Mouse (Mus musculus) embryonic stem cell, embryonic (primary cell): ENCODE measurements around the gene Naa35.

Experiments
- CTCF ChIA-PET, 4 experiments: fragments of 300-600 bp in 2 of 4; fragments of 350-600 bp in 2 of 4; sonication (Branson Sonifier 250); formaldehyde crosslinking; loops; one replicate each; lab custom pipeline; 2022; ENCODE audit warnings: inconsistent platforms in 2 of 4; lab: Charles Lee
- POLR2A ChIA-PET, 4 experiments: fragments of 300-600 bp in 2 of 4; fragments of 350-600 bp in 2 of 4; sonication (Branson Sonifier 250); formaldehyde crosslinking; loops; one replicate each; lab custom pipeline; 2022; ENCODE audit warnings: antibody characterized with exemption in 4 of 4, inconsistent platforms in 1 of 4; lab: Charles Lee

Naa35 gene

DNA sequence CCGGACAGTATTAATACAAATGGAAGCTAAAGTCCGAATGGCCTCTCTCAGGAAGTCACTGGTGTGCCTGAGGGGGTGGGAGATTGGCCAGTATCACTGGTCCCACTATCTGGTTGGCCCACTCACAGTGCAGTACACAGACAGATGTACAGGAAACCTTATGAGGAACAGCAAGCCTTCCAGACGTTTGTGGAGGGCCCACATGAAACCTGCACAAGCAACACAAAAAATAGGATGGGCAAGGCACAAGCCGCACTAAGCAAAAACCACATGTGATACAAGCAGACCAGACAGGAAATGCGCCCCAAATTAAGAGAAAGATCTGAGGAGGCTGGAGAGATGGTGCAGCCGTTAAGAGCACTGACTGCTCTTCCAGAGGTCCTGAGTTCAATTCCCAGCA, 87.2 kb downstream of the Naa35 start:
- ChIA-PET CTCF (interaction anchor here in 1 of 4 experiments (0.6 kb wide), 1 partner anchor 8 kb away, joined by 4 read pairs; no protein-coding TSS in a partner anchor), POLR2A (interaction anchor here in 3 of 4 experiments (0.6 to 1.1 kb wide), 3 partner anchors 15 to 1419 kb away, joined by 3 to 8 read pairs (median 3); no protein-coding TSS in a partner anchor)

DNA sequence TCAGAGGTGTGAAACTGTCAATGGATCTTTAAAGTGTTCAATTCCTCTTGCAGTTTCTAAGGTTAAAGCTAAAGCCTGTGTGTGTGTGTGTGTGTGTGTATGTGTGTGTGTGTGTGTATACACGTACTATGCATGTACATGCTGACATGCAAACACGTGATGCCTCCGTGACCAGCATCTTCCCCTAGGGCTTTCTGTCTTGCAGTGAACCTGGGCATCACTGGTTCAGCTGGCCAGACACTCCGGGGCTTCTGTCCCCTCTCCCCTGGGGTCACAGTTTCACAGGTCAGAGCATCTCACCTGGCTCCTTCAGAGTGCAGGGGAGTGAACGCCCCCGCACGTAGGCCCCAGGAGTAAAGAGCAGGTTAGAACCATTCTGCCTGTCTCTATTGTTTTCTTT, 88.5 kb downstream of the Naa35 start:
- ChIA-PET POLR2A (interaction anchor here (0.7 to 7.3 kb wide), 9 partner anchors 9 to 234 kb away, joined by 3 to 56 read pairs (median 3); partner anchors contain the start of gene Spata31d1a (in 1 of the 4)), CTCF (interaction anchor here in 1 of 4 experiments (0.7 kb wide), 1 partner anchor 832 kb away, joined by 4 read pairs; no protein-coding TSS in a partner anchor)

DNA sequence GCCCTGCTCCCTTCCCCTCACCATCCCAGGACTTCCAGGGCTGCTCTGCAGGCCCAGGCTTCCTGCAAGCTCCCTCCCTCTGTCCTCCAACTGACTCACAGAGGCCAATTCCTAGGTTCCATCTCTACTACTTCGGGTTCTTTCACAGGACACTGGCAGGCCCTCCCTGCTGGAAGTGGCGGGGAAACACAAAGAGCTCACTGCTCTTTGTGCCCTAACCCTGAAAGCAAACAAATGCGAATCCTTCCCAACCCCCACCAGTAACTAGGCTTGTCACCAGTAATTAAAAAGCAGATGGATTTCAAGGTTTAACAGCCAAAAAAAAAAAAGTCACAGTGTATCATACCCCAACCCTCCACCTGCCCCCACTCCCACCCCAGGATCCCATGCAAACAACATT, 89.2 kb downstream of the Naa35 start:
- CTCF ChIA-PET, result interaction anchor here in 1 of 4 experiments (0.7 kb wide), 1 partner anchor 833 kb away, joined by 4 read pairs; no protein-coding TSS in a partner anchor
- POLR2A ChIA-PET, result interaction anchor here (0.7 to 7.3 kb wide), 12 partner anchors 9 to 233 kb away, joined by 3 to 56 read pairs (median 3); partner anchors contain the start of genes Isca1 (in 1 of the 4) and Spata31d1a (in 1 of the 4)

DNA sequence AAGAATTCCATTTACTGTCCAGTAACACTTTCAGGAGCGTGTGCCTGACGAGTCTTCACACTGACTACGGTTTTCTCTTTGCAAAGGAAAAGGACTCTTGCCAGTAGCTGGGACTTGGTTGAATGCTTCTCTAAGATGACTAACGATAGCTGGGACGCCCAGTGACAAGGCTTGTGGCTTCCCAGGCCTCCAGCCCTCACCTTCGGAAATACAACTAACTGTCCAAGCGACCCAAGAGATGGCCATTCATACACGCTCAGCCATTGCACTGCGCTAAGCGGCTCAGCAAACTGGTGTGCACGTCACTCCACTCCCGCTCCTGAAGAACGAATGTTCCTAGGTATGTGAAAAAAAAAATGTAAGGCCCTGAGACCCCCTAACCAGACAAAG, 89.7 kb downstream of the Naa35 start:
- POLR2A ChIA-PET, result interaction anchor here in 3 of 4 experiments (0.5 to 9.8 kb wide), 15 partner anchors 9 to 95 kb away, joined by 3 to 98 read pairs (median 4); partner anchors contain the start of genes Isca1 (in 1 of the 3) and Spata31d1a (in 1 of the 3)

DNA sequence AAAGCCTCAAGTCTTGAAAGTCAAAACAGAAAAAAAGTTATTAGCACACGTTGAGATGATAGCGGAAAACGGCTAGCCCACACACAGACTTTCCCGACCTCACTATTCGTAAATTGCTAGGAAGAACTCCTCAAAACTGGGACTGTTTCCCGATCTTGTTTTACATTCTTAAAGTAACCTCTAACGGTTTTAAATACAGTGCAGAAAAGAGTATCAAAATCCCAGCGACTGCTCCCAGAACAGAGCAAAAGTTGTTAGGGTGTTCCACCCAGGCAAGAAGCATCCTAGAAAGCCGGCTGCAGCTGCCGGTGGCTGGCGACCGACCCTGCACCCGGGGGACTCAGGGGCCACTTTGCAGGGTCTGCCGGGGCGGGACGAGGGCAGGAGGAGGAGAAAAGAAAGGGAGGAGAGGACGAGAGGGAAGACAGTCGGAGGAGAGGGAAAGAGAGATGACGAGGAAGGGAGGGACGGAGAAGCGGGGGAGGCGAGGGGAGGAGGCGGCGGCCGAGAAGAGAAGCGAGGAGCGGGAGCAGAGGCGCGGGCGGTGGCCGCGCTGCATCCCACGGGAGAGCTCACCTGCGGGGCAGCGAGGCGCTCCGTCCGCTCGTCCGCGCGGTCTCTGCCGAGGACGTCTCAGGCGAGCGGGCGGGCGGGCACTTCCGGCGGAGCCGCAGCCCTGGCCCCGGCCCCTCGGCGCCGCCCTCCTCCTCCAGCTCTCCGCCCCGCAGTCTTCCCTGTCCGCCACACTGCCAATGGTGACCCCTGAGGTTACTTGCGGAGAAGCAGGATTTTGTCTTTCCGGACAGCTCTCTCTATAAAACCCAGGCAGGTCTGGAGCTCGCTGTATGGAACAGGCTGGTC, 90.3 kb downstream of the Naa35 start, which contains the start of gene Golm1:
TSS of gene Golm1 (minus strand) at position 661 of the 861 bp plus-strand sequence.
- CTCF ChIA-PET, result interaction anchor here in 2 of 4 experiments (1.0 to 1.6 kb wide), 3 partner anchors 12 to 53 kb away, joined by 3 read pairs; no protein-coding TSS in a partner anchor
- POLR2A ChIA-PET, result interaction anchor here in 3 of 4 experiments (0.5 to 9.8 kb wide), 21 partner anchors 9 to 381 kb away, joined by 3 to 98 read pairs (median 4); partner anchors contain the start of gene Isca1 (in 2 of the 3)

More for the DNA sequence above, 89.7 kb downstream of the Naa35 start:
- CTCF ChIA-PET, result no interaction called here

DNA sequence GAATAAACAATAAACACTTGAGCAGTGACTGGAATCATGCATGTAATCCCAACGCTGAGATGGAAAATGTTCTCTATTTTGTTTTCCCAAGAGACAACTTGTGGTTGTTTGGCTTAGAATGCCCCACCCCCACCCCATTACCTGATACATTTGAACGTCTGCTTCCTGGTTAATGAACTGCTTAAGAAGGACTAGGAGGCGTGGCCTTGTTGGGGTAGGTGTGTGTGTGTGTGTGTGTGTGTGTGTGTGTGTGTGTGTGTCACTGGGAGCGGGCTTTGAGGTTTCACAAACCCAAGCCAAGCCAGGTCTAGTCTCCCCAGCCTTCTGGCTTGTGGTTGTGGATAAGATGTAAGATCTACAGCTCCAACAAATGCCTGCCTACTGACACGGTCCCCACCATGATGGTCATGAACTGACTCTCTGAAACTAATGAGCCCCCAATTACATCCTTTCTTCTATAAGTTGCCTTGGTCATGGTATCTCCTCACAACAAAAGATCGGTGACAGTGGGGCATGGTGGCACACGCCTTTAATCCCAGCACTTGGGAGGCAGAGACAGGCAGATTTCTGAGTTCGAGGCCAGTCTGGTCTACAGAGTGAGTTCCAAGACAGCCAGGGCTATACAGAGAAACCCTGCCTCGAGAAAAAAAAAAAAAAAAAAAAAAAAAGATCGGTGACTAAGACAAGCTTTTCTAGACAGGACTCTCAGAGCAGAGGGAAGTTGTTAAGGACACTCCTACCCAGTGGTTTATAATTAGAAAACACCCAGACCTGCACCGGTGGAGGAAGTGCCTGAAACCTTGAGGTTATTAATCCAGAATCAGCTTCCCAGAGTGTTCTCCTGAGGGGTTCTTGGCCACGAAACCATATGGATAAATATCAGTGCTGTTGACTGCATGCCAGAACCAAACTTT, 91.5 kb downstream of the Naa35 start:
- CTCF ChIA-PET, result interaction anchor here (0.6 to 1.6 kb wide), 7 partner anchors 13 to 52 kb away, joined by 3 to 7 read pairs (median 3); no protein-coding TSS in a partner anchor
- POLR2A ChIA-PET, result interaction anchor here in 3 of 4 experiments (0.6 to 9.8 kb wide), 16 partner anchors 11 to 205 kb away, joined by 3 to 98 read pairs (median 5); partner anchors contain the start of gene Isca1 (in 2 of the 3)

DNA sequence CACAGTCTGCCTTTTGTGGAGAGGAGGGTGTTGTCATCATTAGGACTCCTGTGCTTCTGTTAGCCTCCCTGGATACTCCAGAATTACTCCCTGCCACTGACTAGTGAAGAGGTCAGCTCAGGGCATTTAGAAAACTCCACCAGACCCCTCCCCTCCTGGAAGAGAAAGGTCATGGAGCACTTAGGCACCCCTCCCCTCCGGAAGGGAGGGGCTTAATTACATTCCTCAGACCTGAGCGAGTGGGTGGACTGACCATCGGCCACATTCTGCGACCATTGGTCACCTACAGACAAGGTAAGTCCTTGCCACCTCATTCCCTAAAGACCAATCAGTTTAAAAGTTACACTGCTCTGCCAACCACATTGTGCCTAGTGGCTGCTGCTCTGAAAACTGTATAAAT, 94.2 kb downstream of the Naa35 start:
- POLR2A ChIA-PET, result interaction anchor here in 3 of 4 experiments (0.6 to 9.8 kb wide), 24 partner anchors 9 to 1011 kb away, joined by 3 to 98 read pairs (median 6); partner anchors contain the start of genes Isca1 (in 2 of the 3) and 4921517D22Rik (in 1 of the 3)
- CTCF ChIA-PET, result interaction anchor here in 2 of 4 experiments (0.8 to 3.1 kb wide), 9 partner anchors 9 to 98 kb away, joined by 3 to 12 read pairs (median 4); partner anchors contain the start of gene 4921517D22Rik (in 1 of the 2)

DNA sequence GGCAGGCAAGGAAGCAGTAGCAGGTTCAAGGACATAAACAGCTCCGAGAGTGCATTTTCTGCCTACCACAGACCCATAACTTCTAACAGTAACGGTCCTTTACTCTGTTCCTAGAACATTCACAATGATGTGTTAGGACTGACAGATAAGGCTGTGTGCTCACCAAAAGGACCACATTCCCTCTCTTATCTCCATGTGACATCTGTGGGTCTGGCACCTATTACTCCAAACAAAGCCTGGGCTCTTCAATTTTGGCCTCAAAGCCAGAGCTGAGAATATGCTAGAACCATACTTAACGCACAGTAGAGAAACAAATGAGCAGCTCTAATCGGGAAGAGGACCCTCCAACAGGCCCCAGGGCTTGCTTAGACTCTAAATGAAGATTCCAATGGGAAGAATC, 94.8 kb downstream of the Naa35 start:
- CTCF ChIA-PET, result interaction anchor here in 3 of 4 experiments (0.6 to 3.1 kb wide), 19 partner anchors 8 to 99 kb away, joined by 3 to 12 read pairs (median 4); partner anchors contain the start of genes 4921517D22Rik (in 1 of the 3) and Isca1 (in 1 of the 3)
- POLR2A ChIA-PET, result interaction anchor here (0.6 to 9.8 kb wide), 26 partner anchors 9 to 211 kb away, joined by 3 to 98 read pairs (median 4); partner anchors contain the start of genes Isca1 (in 2 of the 4), 4921517D22Rik (in 1 of the 4) and Spata31d1d (in 1 of the 4)

DNA sequence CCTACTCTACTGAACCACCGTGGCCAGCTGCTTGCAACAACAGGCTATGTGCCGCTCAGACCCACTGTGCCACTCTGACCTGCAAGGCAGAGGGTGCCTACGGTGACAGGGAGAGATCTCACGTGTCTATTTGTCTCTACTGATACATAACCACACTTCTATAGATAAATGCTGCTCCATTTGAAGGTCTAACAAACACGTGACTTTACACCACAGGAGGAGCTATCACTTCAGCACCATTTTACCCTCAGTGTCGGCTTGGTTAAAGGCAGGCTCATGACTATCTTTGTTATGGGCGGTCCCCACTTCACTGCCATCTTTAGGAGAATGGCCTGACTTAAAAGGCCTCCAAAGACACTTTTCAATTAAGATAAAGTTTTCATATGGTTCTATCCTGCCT, 97.6 kb downstream of the Naa35 start:
- POLR2A ChIA-PET, result interaction anchor here in 3 of 4 experiments (0.6 to 9.8 kb wide), 17 partner anchors 8 to 87 kb away, joined by 3 to 98 read pairs (median 3); partner anchors contain the start of gene Isca1 (in 2 of the 3)
- CTCF ChIA-PET, result interaction anchor here (0.6 to 1.4 kb wide), 4 partner anchors 26 to 158 kb away, joined by 3 to 4 read pairs (median 4); no protein-coding TSS in a partner anchor

DNA sequence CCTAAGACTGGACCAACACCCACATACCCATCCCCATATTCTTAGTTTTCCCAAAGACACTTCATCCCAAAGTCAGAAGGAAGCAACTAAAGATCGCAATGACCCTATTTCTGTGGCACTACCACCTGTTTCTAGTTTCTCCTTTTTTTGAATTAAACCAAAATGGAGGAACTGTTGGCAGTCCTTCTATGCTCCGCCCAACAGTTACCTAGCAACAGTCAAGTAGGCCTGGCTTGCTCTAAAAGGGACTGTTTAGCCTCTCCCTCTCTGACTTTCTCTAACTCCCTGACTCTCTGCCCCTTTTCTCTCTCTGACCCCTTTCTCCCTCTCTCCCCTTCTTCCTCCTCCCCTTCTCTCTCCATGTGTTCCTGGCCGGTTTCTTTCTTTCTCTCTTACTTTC, 100.2 kb downstream of the Naa35 start:
- ChIA-PET CTCF (no interaction called here), POLR2A (interaction anchor here in 2 of 4 experiments (0.6 to 2.4 kb wide), 2 partner anchors 84 to 943 kb away, joined by 4 to 8 read pairs; partner anchors contain the start of gene Isca1 (in 1 of the 2))
